Mouse (Mus musculus) kidney, adult 8-10 months (tissue): Measurements from ENCODE around the gene Fam120b.

Experiments used
- DNase-seq, 2 experiments: peaks; one replicate each; pipeline ENCODE4 v3.0.0; 2022

Fam120b gene

GRCm38 (mm10) chr17:15380641-15381051 lies 15.4 kb upstream of the Fam120b start:
- DNase-seq: peak in 1 of 2 experiments; percentile 68

GRCm38 (mm10) chr17:15381092-15381860 lies 14.7 kb upstream of the Fam120b start:
- DNase-seq: no peak

- DNase-seq: no peak
Measured at GRCm38 (mm10) chr17:15381869-15382660, 13.9 kb upstream of the Fam120b start.

GRCm38 (mm10) chr17:15383360-15383759 lies 12.6 kb upstream of the Fam120b start:
- no peak for DNase-seq

GRCm38 (mm10) chr17:15388892-15389291 lies 7.1 kb upstream of the Fam120b start:
- no peak for DNase-seq

- DNase-seq: peak in 1 of 2 experiments; percentile 33
Measured at GRCm38 (mm10) chr17:15389356-15389755, 6.6 kb upstream of the Fam120b start.

GRCm38 (mm10) chr17:15401716-15402115 lies 5.7 kb downstream of the Fam120b start:
- DNase-seq: no peak

- no peak for DNase-seq
Measured at GRCm38 (mm10) chr17:15406576-15406975, 10.6 kb downstream of the Fam120b start.

- no peak for DNase-seq
Measured at GRCm38 (mm10) chr17:15409261-15409660, 13.3 kb downstream of the Fam120b start.

GRCm38 (mm10) chr17:15410861-15411260 lies 14.9 kb downstream of the Fam120b start:
- DNase-seq: no peak

- no peak for DNase-seq
Measured at GRCm38 (mm10) chr17:15416596-15417215, 20.7 kb downstream of the Fam120b start.

GRCm38 (mm10) chr17:15419534-15419933 lies 23.5 kb downstream of the Fam120b start:
- DNase-seq: no peak

- no peak for DNase-seq
Measured at GRCm38 (mm10) chr17:15420021-15420603, 24.1 kb downstream of the Fam120b start.

- DNase-seq: no peak
Measured at GRCm38 (mm10) chr17:15421446-15421845, 25.4 kb downstream of the Fam120b start.

- no peak for DNase-seq
Measured at GRCm38 (mm10) chr17:15422666-15423065, 26.7 kb downstream of the Fam120b start.

GRCm38 (mm10) chr17:15423080-15423765 lies 27.2 kb downstream of the Fam120b start:
- peak; percentile 9 to 10 for DNase-seq

- no peak for DNase-seq
Measured at GRCm38 (mm10) chr17:15425931-15426330, 29.9 kb downstream of the Fam120b start.

- DNase-seq: no peak
Measured at GRCm38 (mm10) chr17:15429451-15429850, 33.4 kb downstream of the Fam120b start.

- DNase-seq: peak; percentile 44 to 59
Measured at GRCm38 (mm10) chr17:15429937-15430336, 33.9 kb downstream of the Fam120b start.

- DNase-seq: no peak
Measured at GRCm38 (mm10) chr17:15431021-15431514, 35.1 kb downstream of the Fam120b start.

GRCm38 (mm10) chr17:15431551-15431950 lies 35.5 kb downstream of the Fam120b start:
- no peak for DNase-seq

GRCm38 (mm10) chr17:15432036-15432435 lies 36.0 kb downstream of the Fam120b start:
- no peak for DNase-seq
